Mouse (Mus musculus) neural tube, embryonic 14.5 days (tissue): ENCODE measurements around the gene Fam133b. TPM values are rescaled to one million over a fixed set of nuclear protein-coding genes. Genes with fewer than 3 reads are reported as not detected.

ENCODE experiments used
- ATAC-seq: fragments of 200-750 bp; cut with Nextera tagmentation; 2 replicates; pipeline ENCODE4 v1.8.0; 2017; ENCODE audit warnings: low read depth, mild to moderate bottlenecking, moderate TSS enrichment, moderate library complexity
- H3K27ac ChIP-seq: fragments of 300-500 bp; sonication (generic); 2 replicates; pipeline ENCODE4 v1.5.1; 2014; ENCODE audit warnings: low read depth, mild to moderate bottlenecking, control low read depth, low read length, moderate library complexity, mixed read lengths
- H3K27me3 ChIP-seq: fragments of 300-500 bp; sonication (generic); 2 replicates; pipeline ENCODE4 v1.6.1; 2014; ENCODE audit warnings: low read length; ENCODE audit not compliant: control insufficient read depth, insufficient read depth
- H3K36me3 ChIP-seq: fragments of 300-500 bp; sonication (generic); 2 replicates; pipeline ENCODE4 v1.6.1; 2014; ENCODE audit warnings: low read length, mixed read lengths; ENCODE audit not compliant: control insufficient read depth, insufficient read depth
- H3K4me1 ChIP-seq: fragments of 300-500 bp; sonication (generic); 2 replicates; pipeline ENCODE4 v1.6.1; 2014; ENCODE audit warnings: low read length; ENCODE audit not compliant: control insufficient read depth, insufficient read depth
- H3K4me2 ChIP-seq: fragments of 300-500 bp; sonication (generic); 2 replicates; pipeline ENCODE4 v1.6.1; 2014; ENCODE audit warnings: mild to moderate bottlenecking, low read depth, low read length, control low read depth
- H3K4me3 ChIP-seq: fragments of 300-500 bp; sonication (generic); 2 replicates; pipeline ENCODE4 v1.5.1; 2014; ENCODE audit warnings: low read depth, low read length, control low read depth, mixed read lengths
- H3K9ac ChIP-seq: fragments of 300-500 bp; sonication (generic); replicated peaks from 2 replicates; pipeline ENCODE4 v1.6.1; 2014; ENCODE audit warnings: low read depth, mild to moderate bottlenecking, control low read depth, low read length, mixed read lengths
- H3K9me3 ChIP-seq: fragments of 300-500 bp; sonication (generic); 2 replicates; pipeline ENCODE4 v1.6.1; 2016; ENCODE audit warnings: low read length; ENCODE audit not compliant: control insufficient read depth
- WGBS: fragments of 180-500 bp; shearing (Covaris S2); extraction: QIAGEN DNeasy Blood & Tissue Kit; methylation state at CpG from one replicate; pipeline ENCODE4 v1.1.7; 2014; 5-methylcytosine and 5-hydroxymethylcytosine counted together
- polyA plus RNA-seq: library from polyadenylated mRNA; unstranded; fragments of >200 nt; fragmentation: Nextera tagmentation; extraction: Ambion mirVana; gene quantifications from 2 replicates; pipeline ENCODE4 v1.2.1, GENCODE M21; 2014

Gene Fam133b
- polyA plus RNA-seq, 1 experiment from 2014 or later: 28.7 TPM

DNA sequence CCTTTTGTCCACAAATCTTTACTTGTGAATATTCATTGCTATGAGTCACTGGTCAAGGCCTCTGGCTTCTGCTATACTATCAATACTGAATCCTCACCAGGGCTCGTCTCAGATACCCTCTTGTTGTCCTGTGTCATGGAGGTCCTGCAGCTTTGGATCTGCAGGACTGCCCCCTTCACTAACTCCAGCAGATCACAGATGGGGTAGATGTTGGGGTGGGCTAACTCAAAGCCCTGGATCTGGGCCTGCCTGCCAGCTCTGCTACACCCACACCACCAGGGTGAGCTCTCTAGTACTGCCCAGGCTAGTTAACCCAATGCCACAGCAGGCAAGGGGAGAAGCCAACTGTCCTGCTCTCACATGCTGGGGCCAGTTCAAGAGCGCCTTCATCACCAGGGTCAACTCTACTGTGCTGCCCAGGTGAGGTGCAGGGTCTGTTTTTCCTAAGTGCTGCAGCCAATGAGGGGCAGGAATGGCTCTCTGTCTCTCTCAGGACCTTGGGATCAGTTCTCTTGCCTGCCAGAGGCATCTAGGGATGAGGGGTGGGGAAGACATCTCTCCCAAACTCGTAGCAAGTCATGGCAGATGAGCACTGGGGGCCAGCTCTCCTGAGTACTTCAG lies 6.9 kb upstream of the Fam133b start:
- ATAC-seq: no peak
- no peaks in the 10 kb centered on the region for H3K36me3 ChIP-seq
- WGBS: 80% methylated on average over 3 of the region's 3 CpGs

DNA sequence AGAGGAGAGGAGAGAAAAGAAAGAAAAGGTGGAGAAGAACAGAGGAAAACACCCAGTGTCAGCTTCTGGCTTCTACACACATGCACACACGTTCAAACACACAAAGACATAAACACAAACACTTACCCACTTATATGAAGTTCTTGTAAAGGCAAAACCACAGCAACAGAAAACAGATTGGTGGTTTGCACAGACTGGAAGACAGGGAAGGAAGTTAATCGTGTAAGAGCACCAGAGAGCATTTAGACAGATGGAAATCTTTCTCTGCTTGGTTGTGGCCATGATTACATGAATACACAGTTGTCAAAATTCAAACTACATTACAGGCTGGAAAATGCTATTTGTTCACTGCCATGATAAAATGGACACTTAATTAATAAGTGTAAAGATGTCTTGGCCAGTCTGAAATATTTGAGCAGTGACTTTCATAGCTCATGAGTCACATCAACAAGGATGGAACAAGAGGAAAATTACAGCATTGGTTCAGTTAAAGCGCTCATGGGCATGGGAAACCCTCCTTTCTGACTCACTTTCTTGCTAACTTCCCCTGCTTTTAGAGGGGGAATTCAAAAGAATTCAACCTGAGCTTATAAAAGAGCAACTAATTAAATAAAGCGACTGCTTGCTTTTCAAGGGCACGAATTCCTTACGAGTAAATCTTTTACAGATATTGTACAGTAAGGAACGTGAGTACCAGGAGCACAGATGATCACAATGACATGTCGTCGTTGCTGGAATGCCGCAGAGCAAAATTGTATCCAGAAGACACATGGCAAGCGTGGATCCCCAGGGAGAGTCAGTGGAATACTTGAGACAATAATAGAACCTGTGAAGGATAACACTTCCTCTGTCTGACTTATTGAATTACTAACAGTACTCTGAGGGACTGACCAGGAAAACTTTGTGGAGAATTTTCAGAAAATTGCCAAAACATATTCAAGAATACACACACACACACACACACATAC lies 4.8 kb upstream of the Fam133b start:
- Histone ChIP-seq H3K4me1 (no peaks in the 10 kb centered on the region), H3K27me3 (no peaks in the 10 kb centered on the region), H3K4me2 (no peak overlapping the region), H3K9ac (no peak overlapping the region), H3K27ac (no peak overlapping the region), H3K36me3 (no peaks in the 10 kb centered on the region), H3K9me3 (no peaks in the 10 kb centered on the region), H3K4me3 (no peak overlapping the region)
- WGBS: 70% methylated on average over 11 of the region's 11 CpGs
- ATAC-seq: no peak

More for the DNA sequence above, 6.9 kb upstream of the Fam133b start:
- H3K27me3 ChIP-seq: no peaks in the 10 kb centered on the region
- no peak overlapping the region for H3K27ac ChIP-seq
- no peaks in the 10 kb centered on the region for H3K9me3 ChIP-seq
- H3K4me1 ChIP-seq: no peaks in the 10 kb centered on the region
- H3K4me3 ChIP-seq: no peak overlapping the region
- no peak overlapping the region for H3K9ac ChIP-seq
- no peak overlapping the region for H3K4me2 ChIP-seq

DNA sequence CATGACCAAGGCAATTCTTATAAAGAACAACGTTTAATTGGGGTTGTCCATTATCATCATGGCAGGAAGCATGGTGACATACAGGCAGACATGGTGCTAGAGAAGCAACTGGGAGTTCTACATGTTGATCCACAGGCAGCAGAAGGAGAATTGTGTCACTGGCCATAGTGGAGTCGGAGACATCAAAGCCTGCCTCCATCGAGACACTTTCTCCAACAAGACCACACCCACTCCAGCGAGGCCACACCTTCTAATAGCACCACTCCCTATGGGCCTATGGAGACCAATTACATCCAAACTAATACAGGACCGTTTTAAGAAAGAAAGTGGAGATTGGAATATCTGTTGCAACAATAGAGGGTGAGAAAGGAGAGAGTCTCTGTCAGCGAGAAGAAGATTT lies 1.8 kb upstream of the Fam133b start:
- no peaks in the 10 kb centered on the region for H3K27me3 ChIP-seq

GRCm38 (mm10) chr5:3544480-3544769 lies 792 bp downstream of the Fam133b start:
- Histone ChIP-seq H3K4me3 (peak overlapping the region; percentile 77), H3K36me3 (no peaks in the 10 kb centered on the region), H3K9ac (peak overlapping the region; percentile 77; the same call in 1 of the 2 replicates), H3K4me1 (peaks cover 8% of the 10 kb centered on the region; the same call in 1 of the 2 replicates), H3K27me3 (no peaks in the 10 kb centered on the region), H3K9me3 (no peaks in the 10 kb centered on the region), H3K27ac (no peak overlapping the region), H3K4me2 (peak overlapping the region; percentile 58)
- peak; percentile 27 for ATAC-seq
- WGBS: 9% methylated on average over 7 of the region's 7 CpGs

More for the DNA sequence above, 1.8 kb upstream of the Fam133b start:
- no peak overlapping the region for H3K9ac ChIP-seq
- no peaks in the 10 kb centered on the region for H3K9me3 ChIP-seq
- no peak overlapping the region for H3K4me3 ChIP-seq
- no peak overlapping the region for H3K4me2 ChIP-seq
- H3K4me1 ChIP-seq: peaks cover 8% of the 10 kb centered on the region; the same call in 1 of the 2 replicates
- WGBS: 78% methylated on average over 6 of the region's 6 CpGs
- no peak for ATAC-seq
- H3K36me3 ChIP-seq: no peaks in the 10 kb centered on the region
- H3K27ac ChIP-seq: no peak overlapping the region

DNA sequence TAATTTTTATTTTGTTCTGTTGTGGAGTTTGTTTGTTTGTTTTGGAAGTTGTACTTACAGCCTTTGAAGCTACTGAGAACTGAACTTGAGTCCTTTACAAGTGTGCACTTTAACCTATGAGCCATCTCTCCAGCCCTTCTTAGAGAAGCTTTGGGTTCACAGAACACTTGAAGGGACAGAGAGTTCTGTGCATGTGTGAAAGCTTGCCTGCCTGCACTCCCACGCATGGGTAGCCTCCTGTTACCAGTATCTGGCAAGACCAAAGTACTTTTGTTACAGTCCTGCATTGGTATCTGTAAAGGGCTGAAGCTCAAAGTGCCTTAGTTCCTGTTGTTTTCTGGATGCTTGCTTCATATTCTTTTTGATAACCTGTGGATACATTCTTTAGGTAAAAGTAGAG lies 2.6 kb downstream of the Fam133b start:
- no peak overlapping the region for H3K9ac ChIP-seq
- ATAC-seq: no peak
- H3K4me2 ChIP-seq: no peak overlapping the region
- no peaks in the 10 kb centered on the region for H3K9me3 ChIP-seq
- H3K4me3 ChIP-seq: no peak overlapping the region
- H3K27me3 ChIP-seq: no peaks in the 10 kb centered on the region
- peaks cover 8% of the 10 kb centered on the region; the same call in 1 of the 2 replicates for H3K4me1 ChIP-seq
- 100% methylated on average over 1 of the region's 1 CpGs for WGBS
- no peaks in the 10 kb centered on the region for H3K36me3 ChIP-seq
- no peak overlapping the region for H3K27ac ChIP-seq

DNA sequence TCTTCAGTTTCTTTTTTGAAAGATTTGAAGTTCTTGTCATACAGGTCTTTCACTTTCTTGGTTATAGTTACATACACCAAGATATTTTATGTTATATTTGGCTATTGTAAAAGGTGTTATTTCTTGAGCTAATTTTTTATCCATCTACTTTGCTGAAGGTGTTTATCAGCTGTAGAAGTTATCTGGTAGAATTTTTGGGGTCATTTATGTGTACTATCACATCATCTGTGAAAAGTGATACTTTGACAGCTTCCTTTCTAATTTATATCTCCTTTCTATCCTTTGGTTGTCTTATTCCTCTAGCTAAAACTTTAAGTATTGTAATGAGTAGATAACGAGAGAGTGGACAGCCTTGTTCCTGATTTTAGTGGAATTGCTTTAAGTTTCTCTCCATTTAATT lies 7.8 kb downstream of the Fam133b start:
- Histone ChIP-seq H3K4me2 (no peak overlapping the region), H3K27ac (no peak overlapping the region), H3K4me1 (no peaks in the 10 kb centered on the region), H3K27me3 (no peaks in the 10 kb centered on the region), H3K36me3 (peaks cover 5% of the 10 kb centered on the region; the same call in 1 of the 2 replicates), H3K9ac (no peak overlapping the region), H3K4me3 (no peak overlapping the region), H3K9me3 (no peaks in the 10 kb centered on the region)
- no peak for ATAC-seq
- 96% methylated on average over 1 of the region's 1 CpGs for WGBS

DNA sequence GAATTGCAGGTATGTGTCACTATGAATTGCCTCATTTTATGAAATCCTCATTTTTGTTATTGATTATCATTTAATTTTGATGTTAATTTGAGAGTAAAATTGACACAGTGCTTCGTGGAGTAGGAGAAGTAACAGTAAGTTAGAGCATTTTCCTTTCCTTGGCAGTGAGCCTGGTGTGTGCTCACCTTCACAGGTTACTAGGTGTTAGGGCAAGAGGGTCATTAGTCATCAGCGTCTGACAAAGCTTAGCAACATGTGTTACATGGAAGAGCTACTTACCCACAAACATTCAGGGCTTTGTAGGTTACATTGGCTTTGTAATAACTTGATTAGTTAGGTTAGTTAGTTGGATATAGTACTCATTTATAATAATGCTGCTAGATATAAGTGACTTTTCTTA lies 10.6 kb downstream of the Fam133b start:
- Histone ChIP-seq H3K9ac (no peak overlapping the region), H3K27ac (no peak overlapping the region), H3K27me3 (no peaks in the 10 kb centered on the region), H3K36me3 (peaks cover 14% of the 10 kb centered on the region), H3K4me1 (no peaks in the 10 kb centered on the region), H3K4me3 (no peak overlapping the region), H3K9me3 (no peaks in the 10 kb centered on the region), H3K4me2 (no peak overlapping the region)
- WGBS: 91% methylated on average over 2 of the region's 2 CpGs
- no peak for ATAC-seq

GRCm38 (mm10) chr5:3571266-3571665 lies 27.6 kb downstream of the Fam133b start, which contains the start of gene 1700109H08Rik:
1700109H08Rik (plus strand) TSS chr5:3571566.
- Histone ChIP-seq H3K36me3 (peaks cover 51% of the 10 kb centered on the region), H3K4me2 (no peak within 1 kb of the TSS), H3K9me3 (no peaks in the 10 kb centered on the region), H3K4me3 (no peak within 1 kb of the TSS), H3K27ac (no peak within 1 kb of the TSS), H3K4me1 (no peaks in the 10 kb centered on the region), H3K27me3 (no peaks in the 10 kb centered on the region), H3K9ac (no peak within 1 kb of the TSS)
- ATAC-seq: no peak
- 96% methylated on average over 4 of the region's 4 CpGs for WGBS

GRCm38 (mm10) chr5:3574825-3575224 lies 31.2 kb downstream of the Fam133b start:
- no peak for ATAC-seq
- H3K27me3 ChIP-seq: no peaks in the 10 kb centered on the region
- 98% methylated on average over 2 of the region's 2 CpGs for WGBS
- H3K9me3 ChIP-seq: no peaks in the 10 kb centered on the region
- H3K9ac ChIP-seq: no peak overlapping the region
- H3K4me1 ChIP-seq: no peaks in the 10 kb centered on the region
- H3K4me3 ChIP-seq: no peak overlapping the region
- no peak overlapping the region for H3K27ac ChIP-seq
- H3K4me2 ChIP-seq: no peak overlapping the region
- peaks cover 65% of the 10 kb centered on the region for H3K36me3 ChIP-seq
